Mouse (Mus musculus): ENCODE data around the gene Cdc34b. TPM values are rescaled to one million over a fixed set of nuclear protein-coding genes. Genes with fewer than 3 reads are reported as not detected.

Gene Cdc34b
- total RNA-seq, 2 experiments from 2014 or later, result not detected

DNA sequence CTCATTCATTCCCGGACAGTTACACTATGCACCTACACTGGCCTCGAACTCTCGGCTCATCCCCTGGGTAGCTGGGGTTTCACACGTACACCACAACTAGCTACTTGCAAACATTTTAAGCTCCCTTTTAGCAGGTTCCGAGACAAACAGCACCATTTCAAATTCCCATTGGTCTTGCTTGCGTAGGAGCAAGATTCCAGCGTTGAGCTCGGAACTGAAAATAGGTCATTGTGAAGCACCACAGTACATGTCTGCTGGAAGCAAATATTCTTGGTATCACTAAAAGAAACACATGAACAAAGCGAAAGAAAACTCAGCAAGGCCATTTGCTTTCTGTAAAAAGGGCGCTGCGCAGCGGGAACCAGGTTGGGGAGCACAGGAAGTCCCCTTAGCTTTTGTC, 10.4 kb upstream of the Cdc34b start:
- no peak for DNase-seq
- intact Hi-C loops (cut with DNase I), result loop anchor here (2.0 to 5.0 kb wide), 2 partner anchors 206 to 240 kb away; partner anchors contain the start of gene Col1a1

GRCm38 (mm10) chr11:94732773-94733172, 8.8 kb upstream of the Cdc34b start:
- no peak for DNase-seq

DNA sequence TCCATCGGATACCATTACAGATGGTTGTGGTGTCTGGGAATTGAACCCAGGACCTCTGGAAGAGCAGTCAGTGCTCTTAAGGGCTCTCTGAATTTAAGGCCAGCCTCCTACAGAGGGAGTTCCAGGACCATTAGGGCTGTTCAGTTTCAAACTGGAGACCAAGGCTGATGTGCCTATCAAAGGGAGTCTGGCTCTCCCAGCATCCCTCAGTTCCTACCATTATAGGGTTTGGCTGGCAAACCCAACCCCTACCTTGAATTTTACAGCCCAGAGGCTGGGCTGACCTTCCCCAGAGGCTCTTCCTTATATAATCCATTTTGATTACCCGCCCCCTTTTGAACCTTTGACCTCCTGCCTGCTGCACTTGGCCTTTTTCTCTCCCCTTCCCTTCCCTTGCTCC, 5.8 kb upstream of the Cdc34b start:
- no peak for DNase-seq
- intact Hi-C loops (cut with DNase I), result no loop called here

More at GRCm38 (mm10) chr11:94732773-94733172, 8.8 kb upstream of the Cdc34b start:
- intact Hi-C loops (cut with DNase I), result loop anchor here (5.0 kb wide), 1 partner anchor 205 kb away; the partner anchor contains the start of gene Col1a1

GRCm38 (mm10) chr11:94752946-94753713, 11.5 kb downstream of the Cdc34b start:
- no peak for DNase-seq
- intact Hi-C loops (cut with DNase I), result no loop called here

DNA sequence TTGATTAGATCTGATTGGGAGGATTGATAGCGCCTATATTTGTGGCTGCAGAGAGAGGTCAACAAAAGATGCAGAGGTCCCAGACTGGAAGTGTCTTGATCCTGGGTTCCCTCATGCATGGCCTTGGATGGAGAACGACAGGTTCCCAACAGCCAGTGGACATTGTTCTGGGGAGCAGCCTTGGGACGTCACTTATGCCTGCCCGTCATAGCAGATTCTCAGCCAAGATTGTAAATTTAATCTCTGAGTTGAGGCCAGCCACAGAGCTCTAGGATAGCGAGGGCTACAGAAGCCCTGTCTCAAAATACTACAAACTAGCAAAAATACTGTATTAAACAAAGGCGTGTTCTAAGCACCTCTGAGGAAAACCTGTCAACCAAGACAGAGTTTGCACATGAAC, 18.3 kb downstream of the Cdc34b start:
- no peak for DNase-seq
- intact Hi-C loops (cut with DNase I), result no loop called here

GRCm38 (mm10) chr11:94760364-94760763, 18.8 kb downstream of the Cdc34b start:
- intact Hi-C loops (cut with DNase I), result no loop called here

GRCm38 (mm10) chr11:94760799-94761198, 19.2 kb downstream of the Cdc34b start:
- intact Hi-C loops (cut with DNase I), result no loop called here
- DNase-seq, result no peak

More at GRCm38 (mm10) chr11:94760364-94760763, 18.8 kb downstream of the Cdc34b start:
- DNase-seq, result no peak

DNA sequence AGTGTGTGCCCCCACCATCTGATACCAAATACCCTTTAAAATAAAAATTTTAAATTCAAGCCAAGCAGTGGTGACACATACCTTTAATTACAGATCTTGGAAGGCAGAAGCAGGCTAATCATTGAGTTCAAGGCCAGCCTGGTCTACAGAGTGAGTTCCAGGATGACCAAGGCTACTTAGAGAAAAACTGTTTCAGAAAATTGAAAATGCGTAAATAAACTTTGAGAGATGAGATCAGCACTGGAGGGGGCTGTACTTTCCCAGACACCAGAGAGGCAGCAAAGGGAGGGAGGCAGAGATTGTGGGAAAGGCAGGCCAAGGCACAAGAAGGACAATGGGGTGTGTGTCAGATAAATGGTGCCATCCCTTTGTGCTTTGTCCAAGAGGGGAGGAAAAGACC, 20.7 kb downstream of the Cdc34b start:
- intact Hi-C loops (cut with DNase I), result no loop called here
- no peak for DNase-seq

DNA sequence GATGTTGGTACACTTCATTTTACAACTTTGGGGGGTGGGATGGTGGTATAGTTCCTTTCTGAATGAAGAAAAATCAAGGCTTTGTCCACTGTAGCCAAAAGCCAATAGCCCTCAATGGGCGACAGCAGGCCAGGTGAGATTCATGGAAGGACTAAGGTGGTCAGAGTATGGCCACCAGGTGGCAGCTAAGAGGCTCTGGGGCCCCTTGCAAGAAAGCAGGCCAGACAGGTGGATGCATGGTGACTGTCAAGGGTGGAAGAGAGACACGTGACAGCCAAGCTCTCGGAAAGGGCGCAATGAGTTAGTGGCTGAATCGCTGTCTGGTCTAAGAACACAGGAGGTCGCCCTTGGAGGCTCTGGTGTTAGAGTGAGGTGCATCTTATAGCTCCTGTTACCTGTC, 21.2 kb downstream of the Cdc34b start:
- intact Hi-C loops (cut with DNase I), result no loop called here
- no peak for DNase-seq

GRCm38 (mm10) chr11:94767241-94767640, 25.7 kb downstream of the Cdc34b start:
- intact Hi-C loops (cut with DNase I), result no loop called here
- no peak for DNase-seq

DNA sequence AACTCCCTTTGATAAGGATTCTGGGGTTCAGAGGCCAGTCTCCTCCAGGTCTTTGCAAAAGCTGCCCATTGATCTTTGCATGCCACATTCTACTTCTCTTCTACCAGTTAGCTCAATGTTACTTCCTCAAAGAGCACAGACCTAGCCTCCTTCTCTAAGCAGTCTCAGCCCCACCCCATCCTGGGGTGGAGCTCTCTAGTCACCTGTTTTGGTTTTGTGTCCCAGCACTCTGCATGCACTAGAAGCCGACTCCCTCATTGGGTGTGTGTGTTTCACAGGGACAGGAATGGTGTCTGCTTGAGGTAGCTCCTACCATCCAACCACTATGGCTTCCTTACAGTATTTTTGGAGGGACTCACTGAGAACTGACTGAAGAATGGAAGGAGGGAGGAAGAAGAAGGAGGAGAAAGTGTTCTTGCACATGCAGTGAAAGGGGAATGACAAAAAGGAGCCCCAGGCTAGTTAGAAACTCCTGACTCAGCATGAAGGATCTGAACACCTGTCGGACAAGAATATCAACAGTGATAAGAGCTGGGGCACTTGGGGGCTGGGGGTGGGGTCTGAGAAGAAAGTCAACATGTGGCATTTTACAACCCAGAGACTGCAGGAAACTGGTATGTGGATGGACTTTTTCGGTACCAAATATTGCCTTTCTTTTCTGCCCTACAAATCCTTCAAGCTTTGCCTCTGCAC, 30.9 kb downstream of the Cdc34b start:
- no peak for DNase-seq
- intact Hi-C loops (cut with DNase I), result no loop called here

DNA sequence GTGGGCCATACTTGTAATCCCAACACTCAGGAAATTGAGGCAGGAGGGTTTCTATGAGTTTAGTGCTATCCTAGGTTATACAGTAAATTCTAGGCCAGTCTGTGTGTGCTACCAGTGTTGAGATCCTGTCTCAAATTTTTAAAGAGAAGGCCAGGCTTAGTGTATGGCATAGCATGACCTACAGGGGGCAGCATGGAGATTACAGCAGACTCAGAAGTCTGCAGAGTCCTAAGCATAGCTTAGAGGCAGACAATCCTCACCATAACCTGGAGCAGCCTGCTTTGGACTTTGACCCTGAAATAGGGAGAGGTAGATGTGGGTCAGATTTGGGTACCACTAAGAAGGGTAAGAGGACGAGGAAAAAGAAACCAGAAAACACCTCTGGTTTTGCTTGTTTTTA, 32.3 kb downstream of the Cdc34b start:
- intact Hi-C loops (cut with DNase I), result no loop called here
- no peak for DNase-seq

DNA sequence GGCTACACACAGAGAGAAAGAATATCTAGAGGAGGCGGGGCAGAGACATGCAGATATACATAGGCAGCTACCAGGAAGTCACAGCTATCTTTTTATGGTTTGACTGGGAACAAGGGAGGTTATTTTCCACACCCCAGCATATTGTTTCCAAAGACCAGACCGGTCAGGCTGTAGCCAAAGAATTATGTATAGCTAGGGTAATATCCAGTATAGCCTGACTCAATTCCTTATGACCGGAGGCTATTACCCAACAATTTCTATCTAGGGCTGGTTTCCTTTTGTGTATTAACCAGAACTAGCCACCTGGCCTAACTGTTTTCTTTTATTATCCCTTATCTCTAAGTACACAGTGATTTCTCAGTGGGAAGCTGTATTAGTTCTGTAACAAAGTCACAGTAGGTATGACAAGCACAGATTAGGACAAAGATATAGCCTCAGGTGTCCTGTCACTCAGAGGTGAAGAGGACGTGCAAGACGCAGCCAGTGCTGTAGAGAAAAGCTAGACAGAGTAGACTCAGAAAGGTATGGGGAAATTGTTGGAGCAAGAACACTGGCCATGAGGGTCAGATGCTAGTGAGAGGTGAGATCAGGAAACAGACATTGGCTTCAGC, 33.4 kb downstream of the Cdc34b start:
- intact Hi-C loops (cut with DNase I), result no loop called here
- no peak for DNase-seq

GRCm38 (mm10) chr11:94782603-94783002, 41.0 kb downstream of the Cdc34b start, which contains the start of gene Tmem92:
TSS of gene Tmem92 (minus strand) at chr11:94782703.
- DNase-seq, result no peak
- intact Hi-C loops (cut with DNase I), result no loop called here

GRCm38 (mm10) chr11:94785247-94785646, 43.7 kb downstream of the Cdc34b start:
- peak; percentile 66 for DNase-seq
- intact Hi-C loops (cut with DNase I), result no loop called here

- intact Hi-C loops (cut with DNase I), result no loop called here
- no peak for DNase-seq
Observed at GRCm38 (mm10) chr11:94791700-94792099, 50.1 kb downstream of the Cdc34b start.

Other genes starting within 250 kb of the Cdc34b start
- 1 to 10 TPM; 1.3 to 1.5 TPM for gene Epn3, start 241.8 kb upstream of the Cdc34b start, total RNA-seq (2021)
- gene Mycbpap, start 220.0 kb upstream of the Cdc34b start, total RNA-seq (2021), result 1 to 10 TPM in 1 of 2 experiments, under 1 TPM in 1; 0.82 to 2.2 TPM
- gene Rsad1, start 192.5 kb upstream of the Cdc34b start, total RNA-seq (2021), result 10 to 100 TPM; 17.3 to 19.5 TPM
- gene Chad, start 176.7 kb upstream of the Cdc34b start, total RNA-seq (2021), result under 1 TPM in 1 of 2 experiments, not detected in 1; 0.22 TPM
- 10 to 100 TPM in 1 of 2 experiments, 1 to 10 TPM in 1; 9.1 to 10.3 TPM for gene Acsf2, start 139.9 kb upstream of the Cdc34b start, total RNA-seq (2021)
- gene Lrrc59, start 112.0 kb upstream of the Cdc34b start, total RNA-seq (2021), result 100 to 1,000 TPM; 112 to 115 TPM
- 10 to 100 TPM; 52.5 to 52.6 TPM for gene Mrpl27, start 88.0 kb upstream of the Cdc34b start, total RNA-seq (2021)
- 1 to 10 TPM; 1.3 to 1.6 TPM for gene Eme1, start 87.8 kb upstream of the Cdc34b start, total RNA-seq (2021)
- gene Xylt2, start 64.3 kb upstream of the Cdc34b start, total RNA-seq (2021), result 10 to 100 TPM; 16.2 to 18.7 TPM
- not detected for gene Gm11541, start 37.3 kb upstream of the Cdc34b start, total RNA-seq (2021)
- gene Tmem92, start 40.9 kb downstream of the Cdc34b start, total RNA-seq (2021), result under 1 TPM in 1 of 2 experiments, not detected in 1; 0.30 TPM
- gene Col1a1, start 194.4 kb downstream of the Cdc34b start, total RNA-seq (2021), result 10 to 100 TPM; 62.8 to 70.4 TPM
- under 1 TPM in 1 of 2 experiments, not detected in 1; 0.46 TPM for gene Hils1, start 225.8 kb downstream of the Cdc34b start, total RNA-seq (2021)
- gene Sgca, start 234.5 kb downstream of the Cdc34b start, total RNA-seq (2021), result not detected
- 100 to 1,000 TPM; 273 to 276 TPM for gene Ppp1r9b, start 249.3 kb downstream of the Cdc34b start, total RNA-seq (2021)